Mouse (Mus musculus) G1E (cell line): Measurements from ENCODE around the gene Gimap8. TPM values are rescaled to one million over a fixed set of nuclear protein-coding genes. Genes with fewer than 3 reads are reported as not detected.

Source experiments
- ATAC-seq: 2 replicates; pipeline ENCODE4 v1.8.0; 2016; ENCODE audit warnings: mild to moderate bottlenecking; ENCODE audit not compliant: insufficient number of reproducible peaks, poor library complexity, low FRiP score, severe bottlenecking; ENCODE audit errors: extremely low read depth
- DNase-seq: peaks from one replicate; pipeline ENCODE4 v3.0.0; 2012; ENCODE audit warnings: low spot score
- H3K27me3 ChIP-seq: 2 replicates; pipeline ENCODE4 v1.6.1; 2012; ENCODE audit warnings: mild to moderate bottlenecking, low read length, inconsistent platforms; ENCODE audit not compliant: insufficient read depth
- H3K36me3 ChIP-seq: replicated peaks from 2 replicates; pipeline ENCODE3; 2012; ENCODE audit warnings: mild to moderate bottlenecking, inconsistent platforms
- H3K4me1 ChIP-seq: 2 replicates; pipeline ENCODE4 v1.6.1; 2012; ENCODE audit warnings: low read depth, low read length, inconsistent platforms, mixed read lengths; ENCODE audit not compliant: insufficient read depth
- H3K4me3 ChIP-seq: 2 replicates; pipeline ENCODE4 v1.5.1; 2012; ENCODE audit warnings: low read depth, mild to moderate bottlenecking, inconsistent platforms, low read length, moderate library complexity, mixed read lengths
- H3K9me3 ChIP-seq: replicated peaks from 2 replicates; pipeline ENCODE4 v1.6.1; 2012; ENCODE audit warnings: inconsistent platforms
- CTCF ChIP-seq: IDR thresholded peaks from 2 replicates; pipeline ENCODE4 v1.5.1; 2012; ENCODE audit warnings: low read depth, low read length, inconsistent platforms, mixed read lengths
- GATA1 ChIP-seq: IDR thresholded peaks from 2 replicates; pipeline ENCODE4 v1.6.1; 2012; ENCODE audit warnings: borderline replicate concordance, low read length, inconsistent platforms, mixed read lengths
- GATA2 ChIP-seq: IDR thresholded peaks from 2 replicates; pipeline ENCODE4 v1.6.1; 2012; ENCODE audit warnings: low read depth, low read length, inconsistent platforms, borderline replicate concordance
- POLR2AphosphoS5 ChIP-seq: IDR thresholded peaks from 2 replicates; pipeline ENCODE4 v1.6.1; 2012; ENCODE audit warnings: low read depth, low read length, inconsistent platforms; ENCODE audit not compliant: insufficient replicate concordance
- TAL1 ChIP-seq: conservative IDR thresholded peaks from 2 replicates; pipeline ENCODE4 v1.6.1; 2012; ENCODE audit warnings: low read depth, low read length, inconsistent platforms, mixed read lengths
- polyA plus RNA-seq: library from polyadenylated mRNA; stranded (reverse); fragments of >175 nt; gene quantifications from 2 replicates; pipeline ENCODE4 v1.2.3, GENCODE M21; 2012
- total RNA-seq, 2 experiments: library from RNA; stranded (forward) in 1 of 2; stranded (reverse) in 1 of 2; fragments of 200-1000 nt in 1 of 2; fragments of >200 nt in 1 of 2; fragmentation: Nextera tagmentation in 1 of 2; gene quantifications; 2 replicates each; pipeline ENCODE4 v1.2.3; 2014 to 2017

The Gimap8 gene
- total and polyA plus RNA-seq, 3 experiments = 0.05 TPM; not detected in 2

DNA sequence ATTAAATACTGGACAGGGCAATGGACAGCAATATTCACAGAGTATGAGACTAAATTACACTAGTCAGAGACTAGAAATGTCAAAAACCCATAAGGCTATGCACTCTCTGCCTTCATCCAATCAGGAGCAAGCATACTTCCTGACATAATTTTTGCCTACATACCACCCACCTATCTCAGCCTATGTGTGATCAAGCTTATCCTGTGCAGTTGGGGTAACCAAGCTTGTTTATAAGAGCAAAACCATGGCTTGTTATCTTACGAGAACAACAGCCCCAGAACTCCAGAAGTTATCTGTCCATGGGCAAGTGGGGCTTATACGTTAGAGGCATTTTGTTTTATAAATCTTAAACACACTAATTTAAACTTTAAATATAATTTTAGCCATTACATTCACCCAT lies 11.9 kb upstream of the Gimap8 start:
- Histone ChIP-seq H3K36me3 (no peaks in the 10 kb centered on the region), H3K4me3 (no peak overlapping the region), H3K27me3 (peaks cover 6% of the 10 kb centered on the region; the same call in 1 of the 2 replicates), H3K9me3 (no peaks in the 10 kb centered on the region), H3K4me1 (no peaks in the 10 kb centered on the region)
- DNase-seq (no peak), ATAC-seq (no peak)
- TF ChIP-seq POLR2AphosphoS5 = no peak

DNA sequence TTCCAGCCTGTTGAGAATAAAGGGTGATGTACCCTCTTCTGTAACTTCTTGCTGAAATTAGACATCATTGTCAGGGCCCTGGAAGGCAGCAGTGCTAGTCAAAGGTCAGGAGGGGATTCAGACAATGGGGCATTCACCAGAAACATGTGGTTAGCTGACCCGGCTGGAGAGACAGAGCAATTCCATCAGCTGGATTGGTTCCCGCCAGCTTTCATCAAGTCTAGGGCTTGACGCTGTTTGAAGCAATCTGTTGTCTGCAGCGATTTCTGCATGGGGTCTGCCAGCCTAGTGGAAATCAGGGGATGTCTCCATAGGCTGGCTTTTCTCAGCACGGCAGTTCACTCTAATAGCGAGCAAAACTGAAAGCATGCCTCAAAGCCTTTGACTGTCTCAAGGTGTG lies 10.5 kb upstream of the Gimap8 start:
- Histone ChIP-seq H3K4me1 (no peaks in the 10 kb centered on the region), H3K36me3 (no peaks in the 10 kb centered on the region), H3K9me3 (no peaks in the 10 kb centered on the region), H3K27me3 (peaks cover 6% of the 10 kb centered on the region; the same call in 1 of the 2 replicates), H3K4me3 (no peak overlapping the region)
- ATAC-seq (no peak), DNase-seq (no peak)
- TF ChIP-seq CTCF (no peak), GATA2 (no peak), GATA1 (no peak), TAL1 (no peak), POLR2AphosphoS5 (no peak)

DNA sequence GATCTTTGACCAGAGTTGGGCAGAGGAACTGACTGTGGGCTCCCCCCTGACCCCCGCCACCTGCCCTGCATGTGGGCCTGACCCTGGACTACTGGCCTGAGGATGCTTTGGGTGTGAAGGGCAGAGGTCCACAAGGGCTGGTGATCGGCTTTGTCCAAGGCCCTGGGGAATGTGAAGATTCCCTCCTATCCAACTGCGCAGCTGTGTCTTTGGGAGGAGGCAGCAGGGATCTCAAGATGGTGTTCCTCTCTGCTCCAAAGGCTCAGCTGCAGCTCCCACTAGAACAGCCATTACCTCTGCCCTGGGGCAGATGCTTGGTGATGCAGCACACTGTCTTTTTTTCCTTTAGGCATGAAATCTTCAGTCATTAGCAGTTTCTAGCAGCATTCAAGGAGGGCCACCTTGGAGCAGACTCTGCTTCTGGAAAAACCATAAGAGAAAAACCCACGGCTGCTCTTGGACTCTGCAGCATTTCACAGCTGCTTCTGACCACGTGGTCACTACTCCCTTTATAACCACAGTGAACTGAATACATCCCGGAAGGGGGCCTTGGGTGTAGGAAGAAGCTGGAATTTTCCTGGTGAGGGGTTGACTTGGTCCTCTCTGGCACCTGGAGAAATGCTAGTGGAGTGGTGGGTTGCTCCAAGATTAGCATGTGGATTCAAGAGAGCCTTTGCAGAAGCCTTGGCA lies 9.1 kb upstream of the Gimap8 start:
- no peak for TF ChIP-seq TAL1
- TF ChIP-seq GATA1 = no peak
- TF ChIP-seq CTCF = no peak
- TF ChIP-seq POLR2AphosphoS5 = no peak
- no peak for TF ChIP-seq GATA2
- H3K36me3 ChIP-seq = no peaks in the 10 kb centered on the region
- ATAC-seq (no peak), DNase-seq (no peak)
- 0 out of 2 replicates have a peak, but pooled peaks cover 3% of the 10 kb centered on the region for H3K27me3 ChIP-seq
- H3K4me1 ChIP-seq = no peaks in the 10 kb centered on the region
- H3K9me3 ChIP-seq = no peaks in the 10 kb centered on the region
- no peak overlapping the region for H3K4me3 ChIP-seq

- Histone ChIP-seq H3K27me3 (0 out of 2 replicates have a peak, but pooled peaks cover 3% of the 10 kb centered on the region), H3K4me1 (no peaks in the 10 kb centered on the region), H3K9me3 (no peaks in the 10 kb centered on the region), H3K36me3 (no peaks in the 10 kb centered on the region), H3K4me3 (no peak overlapping the region)
- TF ChIP-seq POLR2AphosphoS5 = no peak
- TF ChIP-seq TAL1 = no peak
- TF ChIP-seq CTCF = no peak
- TF ChIP-seq GATA1 = no peak
- no peak for TF ChIP-seq GATA2
- ATAC-seq (no peak), DNase-seq (no peak)
Observed at GRCm38 (mm10) chr6:48638553-48638952, 8.5 kb upstream of the Gimap8 start.

- no peak overlapping the region for H3K4me3 ChIP-seq
- H3K4me1 ChIP-seq = no peaks in the 10 kb centered on the region
- TF ChIP-seq TAL1 (no peak), GATA1 (no peak), POLR2AphosphoS5 (no peak), CTCF (no peak), GATA2 (no peak)
- H3K9me3 ChIP-seq = no peaks in the 10 kb centered on the region
- no peaks in the 10 kb centered on the region for H3K36me3 ChIP-seq
- DNase-seq (no peak), ATAC-seq (no peak)
- H3K27me3 ChIP-seq = 0 out of 2 replicates have a peak, but pooled peaks cover 6% of the 10 kb centered on the region
Observed at GRCm38 (mm10) chr6:48641391-48641790, 5.6 kb upstream of the Gimap8 start.

DNA sequence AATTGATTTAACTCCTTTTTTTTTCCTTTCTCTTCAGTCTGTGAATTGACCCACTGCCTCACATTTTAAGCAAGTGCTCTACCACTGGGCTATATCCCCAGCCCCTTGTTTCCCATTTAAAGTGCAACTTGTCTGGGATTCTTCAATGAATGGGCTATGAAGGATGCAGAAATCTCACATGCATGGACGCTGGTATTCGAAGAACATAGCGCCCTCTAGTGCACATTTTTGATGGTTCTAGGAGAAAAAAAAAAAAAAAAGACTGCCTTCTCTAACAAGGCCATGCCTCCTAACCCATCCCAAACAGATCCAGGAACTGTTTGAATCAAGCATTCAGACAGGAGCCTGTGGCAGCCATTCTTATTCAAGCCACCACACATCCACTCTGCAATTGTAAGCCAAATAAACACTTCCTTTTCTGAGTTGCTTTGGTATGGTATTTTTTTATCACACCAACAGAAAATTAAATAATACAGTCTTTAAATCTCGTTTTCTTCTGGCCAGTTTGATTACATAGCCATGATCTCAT lies 4.2 kb upstream of the Gimap8 start:
- Histone ChIP-seq H3K27me3 (0 out of 2 replicates have a peak, but pooled peaks cover 3% of the 10 kb centered on the region), H3K9me3 (no peaks in the 10 kb centered on the region), H3K36me3 (no peaks in the 10 kb centered on the region), H3K4me1 (no peaks in the 10 kb centered on the region), H3K4me3 (no peak overlapping the region)
- TF ChIP-seq POLR2AphosphoS5 = no peak
- no peak for TF ChIP-seq GATA2
- no peak for TF ChIP-seq CTCF
- no peak for ATAC-seq
- DNase-seq = no peak
